Mouse (Mus musculus) megakaryocyte-erythroid progenitor cell, adult 5-6 weeks (primary cell): ENCODE data around the gene Ly6c1. TPM values are rescaled to one million over a fixed set of nuclear protein-coding genes. Genes with fewer than 3 reads are reported as not detected.

Experiments
- total RNA-seq, 2 experiments: library from RNA; stranded (forward) in 1 of 2; stranded (reverse) in 1 of 2; fragments of 200-1000, 215-1000 nt in 1 of 2; fragments of >200 nt in 1 of 2; fragmentation: Nextera tagmentation in 1 of 2; gene quantifications; 2 replicates each; pipeline ENCODE4 v1.2.3; 2014 to 2017

The Ly6c1 gene
- total RNA-seq, 2 experiments from 2014 or later, result not detected

Other genes with a start within 250 kb of the Ly6c1 start
- gene Gml2, start 229.8 kb downstream of the Ly6c1 start, total RNA-seq (2014; fragmentation: Nextera tagmentation), result 9.4 and 10.8 TPM in 2 replicates
- 7.3 and 16.8 TPM in 2 replicates for gene Gml2, start 229.8 kb downstream of the Ly6c1 start, total RNA-seq (2017)
- 1.0 TPM in 1 of 2 replicates, not detected in the other for gene 2010109I03Rik, start 151.8 kb downstream of the Ly6c1 start, total RNA-seq (2014; fragmentation: Nextera tagmentation)
- gene 2010109I03Rik, start 151.8 kb downstream of the Ly6c1 start, total RNA-seq (2017), result not detected in 2 replicates
- not detected in 2 replicates for gene Ly6i, start 65.4 kb downstream of the Ly6c1 start, total RNA-seq (2014; fragmentation: Nextera tagmentation)
- gene Ly6i, start 65.4 kb downstream of the Ly6c1 start, total RNA-seq (2017), result not detected in 2 replicates
- 1.4 TPM in 1 of 2 replicates, not detected in the other for gene Ly6a, start 50.8 kb downstream of the Ly6c1 start, total RNA-seq (2014; fragmentation: Nextera tagmentation)
- not detected in 2 replicates for gene Ly6a, start 50.8 kb downstream of the Ly6c1 start, total RNA-seq (2017)
- gene Ly6c2, start 63.1 kb upstream of the Ly6c1 start, total RNA-seq (2014; fragmentation: Nextera tagmentation), result 21.0 TPM in 1 of 2 replicates, not detected in the other
- 0.14 TPM in 1 of 2 replicates, not detected in the other for gene Ly6c2, start 63.1 kb upstream of the Ly6c1 start, total RNA-seq (2017)
- not detected in 2 replicates for gene Ly6g, start 106.4 kb upstream of the Ly6c1 start, total RNA-seq (2014; fragmentation: Nextera tagmentation)
- gene Ly6g, start 106.4 kb upstream of the Ly6c1 start, total RNA-seq (2017), result 1.4 TPM in 1 of 2 replicates, not detected in the other
- gene BC025446, start 167.5 kb upstream of the Ly6c1 start, total RNA-seq (2014; fragmentation: Nextera tagmentation), result not detected in 2 replicates
- gene BC025446, start 167.5 kb upstream of the Ly6c1 start, total RNA-seq (2017), result not detected in 2 replicates
- gene Ly6f, start 219.6 kb upstream of the Ly6c1 start, total RNA-seq (2014; fragmentation: Nextera tagmentation), result not detected in 2 replicates
- gene Ly6f, start 219.6 kb upstream of the Ly6c1 start, total RNA-seq (2017), result not detected in 2 replicates